In genomic region chr10:117805919-117806318, GRCm38 (mm10) we compare ENCODE assay signal across 25 mouse cellular contexts.
"Had no signal": no experiment of that assay in that cellular context is flagged by ENCODE, and none has a peak within 500 bp of the region (broad histone marks: within the 10 kb centered on the region; RNA-seq: fewer than 3 reads in every experiment).

No protein-coding gene starts in this region.

- H3K4me2 ChIP-seq: heart, embryonic 12.5 days; hindbrain, embryonic 12.5 days; hindbrain, embryonic 15.5 days; intestine, embryonic 15.5 days; limb, embryonic 13.5 days; limb, embryonic 15.5 days; liver, embryonic 12.5 days had no signal

- ATAC-seq: inflammation-experienced regulatory T-cells, adult 6 months; intestine, embryonic 15.5 days; intestine, postnatal 0 days; liver, embryonic 12.5 days had no signal

- H3K9ac ChIP-seq: heart, embryonic 12.5 days; hindbrain, embryonic 12.5 days; hindbrain, embryonic 15.5 days; intestine, embryonic 15.5 days; limb, embryonic 13.5 days; limb, embryonic 15.5 days; liver, embryonic 12.5 days; liver, embryonic 14.5 days had no signal

- H3K9me3 ChIP-seq: heart, embryonic 10.5 days; heart, embryonic 12.5 days; hindbrain, embryonic 10.5 days; hindbrain, embryonic 12.5 days; hindbrain, embryonic 15.5 days; intestine, embryonic 15.5 days; limb, embryonic 13.5 days; limb, embryonic 15.5 days; liver, embryonic 12.5 days had no signal

- H3K4me3 ChIP-seq: gastrocnemius, adult 2 months; heart, embryonic 10.5 days; heart, embryonic 12.5 days; hindbrain, embryonic 10.5 days; hindbrain, embryonic 12.5 days; hindbrain, embryonic 15.5 days; intestine, embryonic 15.5 days; layer of hippocampus, adult 2 months; limb, embryonic 13.5 days; limb, embryonic 15.5 days; liver, embryonic 12.5 days had no signal

- H3K27me3 ChIP-seq: heart, embryonic 12.5 days; hindbrain, embryonic 12.5 days; hindbrain, embryonic 15.5 days; intestine, embryonic 15.5 days; limb, embryonic 13.5 days; limb, embryonic 15.5 days; liver, embryonic 12.5 days had no signal

- H3K27ac ChIP-seq: gastrocnemius, adult 2 months; heart, embryonic 10.5 days; hindbrain, embryonic 10.5 days; hindbrain, embryonic 12.5 days; hindbrain, embryonic 15.5 days; intestine, embryonic 15.5 days; layer of hippocampus, adult 2 months; limb, embryonic 13.5 days; limb, embryonic 15.5 days; liver, embryonic 12.5 days; liver, embryonic 14.5 days had no signal

- H3K36me3 ChIP-seq: hindbrain, embryonic 12.5 days; hindbrain, embryonic 15.5 days; intestine, embryonic 15.5 days; limb, embryonic 15.5 days had no signal

- H3K4me1 ChIP-seq: heart, embryonic 12.5 days; hindbrain, embryonic 10.5 days; hindbrain, embryonic 15.5 days; intestine, embryonic 15.5 days had no signal

- DNase-seq: gastrocnemius, adult 2 months; gastrocnemius, postnatal 25 days; heart, adult 18-20 months; heart, postnatal 10 days; kidney, adult 18-20 months; kidney, adult 8-10 months; kidney, postnatal 10 days; kidney, postnatal 25 days; kidney, postnatal 4 days; layer of hippocampus, postnatal 36 days; left cerebral cortex, postnatal 4 days; lung, adult 18-20 months had no signal
